Mouse (Mus musculus) thymus, adult 2 months (tissue): Measurements from ENCODE around the gene Jpt1.

Experiments
- CTCF ChIP-seq: fragments of 200-500 bp; IDR thresholded peaks from 2 replicates; pipeline ENCODE4 v1.5.1; 2012; ENCODE audit warnings: mild to moderate bottlenecking, control low read depth, low read length, moderate library complexity, borderline replicate concordance; ENCODE audit not compliant: control insufficient read depth, poor library complexity, insufficient read depth; ENCODE audit errors: extremely low read depth
- POLR2A ChIP-seq: fragments of 200-500 bp; IDR thresholded peaks from 2 replicates; pipeline ENCODE4 v1.6.1; 2012; ENCODE audit warnings: mild to moderate bottlenecking, low read length, control low read depth, moderate library complexity; ENCODE audit not compliant: control insufficient read depth, poor library complexity, insufficient read depth; ENCODE audit errors: extremely low read depth

GRCm38 (mm10) chr11:115488551-115489104 is 25.6 kb downstream of the Jpt1 start:
- TF ChIP-seq CTCF (no peak), POLR2A (no peak)
